Mouse (Mus musculus) adrenal gland, postnatal 25 days (tissue): ENCODE measurements around the gene Bmpr1b. TPM values are rescaled to one million over a fixed set of nuclear protein-coding genes. Genes with fewer than 3 reads are reported as not detected.

Experiments used
- DNase-seq: peaks from one replicate; pipeline ENCODE4 v3.0.0; 2021; ENCODE audit warnings: mixed read lengths
- total RNA-seq: library from RNA; stranded (reverse); gene quantifications from 2 replicates; pipeline ENCODE4 v1.2.3, GENCODE M21; 2021

Gene Bmpr1b
- total RNA-seq, 1 experiment from 2014 or later = 1.2 TPM

GRCm38 (mm10) chr3:141905903-141906623 lies 263.2 kb downstream of the Bmpr1b start:
- no peak for DNase-seq

- no peak for DNase-seq
These were observed 268.9 kb downstream of the Bmpr1b start for GRCm38 (mm10) chr3:141900361-141900760.

- no peak for DNase-seq
These were observed 269.7 kb downstream of the Bmpr1b start for GRCm38 (mm10) chr3:141899521-141899920.

GRCm38 (mm10) chr3:141897698-141898097 lies 271.5 kb downstream of the Bmpr1b start:
- DNase-seq = no peak

- DNase-seq = no peak
These were observed 272.2 kb downstream of the Bmpr1b start for GRCm38 (mm10) chr3:141896870-141897554.

- DNase-seq = no peak
These were observed 274.1 kb downstream of the Bmpr1b start for GRCm38 (mm10) chr3:141895096-141895495.

GRCm38 (mm10) chr3:141890668-141891067 lies 278.6 kb downstream of the Bmpr1b start:
- DNase-seq = no peak

- DNase-seq = no peak
These were observed 281.6 kb downstream of the Bmpr1b start for GRCm38 (mm10) chr3:141887476-141888274.

GRCm38 (mm10) chr3:141884190-141884589 lies 285.0 kb downstream of the Bmpr1b start:
- no peak for DNase-seq

GRCm38 (mm10) chr3:141882496-141882895 lies 286.7 kb downstream of the Bmpr1b start:
- no peak for DNase-seq

- DNase-seq = no peak
These were observed 296.7 kb downstream of the Bmpr1b start for GRCm38 (mm10) chr3:141872337-141873042.

GRCm38 (mm10) chr3:141871805-141872204 lies 297.4 kb downstream of the Bmpr1b start:
- DNase-seq = no peak

- DNase-seq = peak; percentile 23
These were observed 306.3 kb downstream of the Bmpr1b start for GRCm38 (mm10) chr3:141862816-141863461.

- DNase-seq = no peak
These were observed 312.1 kb downstream of the Bmpr1b start for GRCm38 (mm10) chr3:141857123-141857522.

- DNase-seq = no peak
These were observed 314.9 kb downstream of the Bmpr1b start for GRCm38 (mm10) chr3:141854339-141854738.

- DNase-seq = no peak
These were observed 319.1 kb downstream of the Bmpr1b start for GRCm38 (mm10) chr3:141850141-141850540.

- DNase-seq = no peak
These were observed 320.0 kb downstream of the Bmpr1b start for GRCm38 (mm10) chr3:141849206-141849605.

GRCm38 (mm10) chr3:141838864-141839263 lies 330.4 kb downstream of the Bmpr1b start:
- no peak for DNase-seq

GRCm38 (mm10) chr3:141831135-141831534 lies 338.1 kb downstream of the Bmpr1b start:
- peak; percentile 51 for DNase-seq

- DNase-seq = no peak
These were observed 340.9 kb downstream of the Bmpr1b start for GRCm38 (mm10) chr3:141828301-141828700.

GRCm38 (mm10) chr3:141819331-141819941 lies 349.8 kb downstream of the Bmpr1b start:
- peak; percentile 41 for DNase-seq
